Mouse (Mus musculus) heart, postnatal 14 days (tissue): ENCODE results near the gene Mrgpra3. TPM values are rescaled to one million over a fixed set of nuclear protein-coding genes. Genes with fewer than 3 reads are reported as not detected.

Source experiments
- DNase-seq, 2 experiments: peaks; one replicate each; pipeline ENCODE4 v3.0.0; 2021 to 2022
- intact Hi-C: fragments of 180-260 bp; cut with DNase I; formaldehyde crosslinking; loops from one replicate; pipeline ENCODE4 v1.15.1; 2025
- long read RNA-seq, 2 experiments: library from polyadenylated mRNA; stranded (forward); transcript quantifications; one replicate each; pipeline ENCODE4 v2.0.0; 2021
- total RNA-seq, 2 experiments: library from RNA; stranded (reverse); gene quantifications; 2 replicates each; pipeline ENCODE4 v1.2.3; 2021

The Mrgpra3 gene
- not detected for total RNA-seq
- long read RNA-seq, experiment 1 = 0 reads
- long read RNA-seq, experiment 2 = 0 reads

GRCm38 (mm10) chr7:47601272-47601671 is at the start of gene Mrgpra3:
TSS of gene Mrgpra3 (minus strand) at chr7:47601372.
- intact Hi-C loops = no loop called here
- DNase-seq = no peak

Other genes starting within 250 kb of the Mrgpra3 start
- not detected for gene Mrgpra1, start 247.1 kb downstream of the Mrgpra3 start, total RNA-seq
- gene Mrgpra2a, start 149.2 kb downstream of the Mrgpra3 start, total RNA-seq = not detected
- not detected for gene Mrgpra2b, start 72.5 kb downstream of the Mrgpra3 start, total RNA-seq